Mouse (Mus musculus) kidney, embryonic 15.5 days (tissue): Measurements from ENCODE around the gene Gatad2b. TPM values are rescaled to one million over a fixed set of nuclear protein-coding genes. Genes with fewer than 3 reads are reported as not detected.

ENCODE experiments used
- ATAC-seq: fragments of 200-750 bp; cut with Nextera tagmentation; replicated peaks from 2 replicates; pipeline ENCODE4 v1.8.0; 2017; ENCODE audit warnings: moderate TSS enrichment; ENCODE audit not compliant: low FRiP score
- H3K27ac ChIP-seq: fragments of 300-500 bp; sonication (generic); 2 replicates; pipeline ENCODE4 v1.5.1; 2015; ENCODE audit warnings: mild to moderate bottlenecking, inconsistent platforms
- H3K27me3 ChIP-seq: fragments of 300-500 bp; sonication (generic); 2 replicates; pipeline ENCODE4 v1.6.1; 2015; ENCODE audit warnings: inconsistent platforms
- H3K36me3 ChIP-seq: fragments of 300-500 bp; sonication (generic); 2 replicates; pipeline ENCODE4 v1.6.1; 2015; ENCODE audit warnings: inconsistent platforms
- H3K4me1 ChIP-seq: fragments of 300-500 bp; sonication (generic); 2 replicates; pipeline ENCODE4 v1.6.1; 2015; ENCODE audit warnings: inconsistent platforms
- H3K4me2 ChIP-seq: fragments of 300-500 bp; sonication (generic); 2 replicates; pipeline ENCODE4 v1.6.1; 2015; ENCODE audit warnings: moderate library complexity, mild to moderate bottlenecking, inconsistent platforms
- H3K4me3 ChIP-seq: fragments of 300-500 bp; sonication (generic); replicated peaks from 2 replicates; pipeline ENCODE4 v1.5.1; 2015; ENCODE audit warnings: mild to moderate bottlenecking, inconsistent platforms
- H3K9ac ChIP-seq: fragments of 300-500 bp; sonication (generic); 2 replicates; pipeline ENCODE4 v1.6.1; 2015; ENCODE audit warnings: mild to moderate bottlenecking, inconsistent platforms
- H3K9me3 ChIP-seq: fragments of 300-500 bp; sonication (generic); replicated peaks from 2 replicates; pipeline ENCODE4 v1.6.1; 2016; ENCODE audit warnings: inconsistent platforms
- WGBS: fragments of 180-500 bp; shearing (Covaris S2); methylation state at CpG from one replicate; pipeline ENCODE4 v1.1.7; 2015; ENCODE audit warnings: mixed read lengths; 5-methylcytosine and 5-hydroxymethylcytosine counted together
- polyA plus RNA-seq: library from polyadenylated mRNA; unstranded; fragments of >200 nt; fragmentation: Nextera tagmentation; extraction: Ambion mirVana; gene quantifications from 2 replicates; pipeline ENCODE4 v1.2.1, GENCODE M21; 2015

Gene Gatad2b
- polyA plus RNA-seq, 1 experiment from 2014 or later = 16.2 TPM

DNA sequence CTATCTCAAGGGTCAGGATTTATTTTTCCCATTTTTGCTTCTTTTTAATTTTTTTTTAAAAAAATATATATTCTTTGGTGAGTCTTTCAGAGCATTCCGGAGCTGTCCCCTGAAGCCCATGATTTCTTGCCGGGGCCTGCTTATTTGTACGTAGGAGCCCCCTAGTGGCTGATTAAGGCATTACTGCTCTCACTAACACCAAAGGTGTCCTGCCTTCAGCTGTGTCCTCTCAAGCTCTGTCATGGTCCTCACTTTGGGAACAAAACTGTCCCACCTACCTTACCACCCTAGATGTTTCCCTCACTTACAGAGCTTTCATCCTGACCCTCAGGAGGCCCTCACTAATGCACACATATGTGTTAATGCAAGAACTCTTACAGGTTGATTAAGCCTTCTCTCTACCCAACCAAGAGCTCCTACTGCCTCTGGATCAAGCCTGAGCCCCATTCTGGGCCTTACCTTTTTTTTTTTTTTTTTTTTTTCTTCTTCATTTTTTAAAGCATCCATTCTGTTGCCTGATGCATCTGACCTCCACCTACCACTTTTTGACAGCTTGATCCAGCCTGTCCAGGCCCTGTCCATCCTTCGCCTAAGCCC is 80.6 kb downstream of the Gatad2b start:
- Histone ChIP-seq H3K4me3 (no peak overlapping the region), H3K4me1 (no peaks in the 10 kb centered on the region), H3K36me3 (no peaks in the 10 kb centered on the region), H3K9me3 (no peaks in the 10 kb centered on the region), H3K27ac (no peak overlapping the region), H3K9ac (no peak overlapping the region), H3K4me2 (no peak overlapping the region), H3K27me3 (no peaks in the 10 kb centered on the region)
- 0 out of 2 replicates have a peak, but pooled peaks have one; percentile 19 for ATAC-seq
- WGBS = 25% methylated on average over 4 of the region's 4 CpGs

DNA sequence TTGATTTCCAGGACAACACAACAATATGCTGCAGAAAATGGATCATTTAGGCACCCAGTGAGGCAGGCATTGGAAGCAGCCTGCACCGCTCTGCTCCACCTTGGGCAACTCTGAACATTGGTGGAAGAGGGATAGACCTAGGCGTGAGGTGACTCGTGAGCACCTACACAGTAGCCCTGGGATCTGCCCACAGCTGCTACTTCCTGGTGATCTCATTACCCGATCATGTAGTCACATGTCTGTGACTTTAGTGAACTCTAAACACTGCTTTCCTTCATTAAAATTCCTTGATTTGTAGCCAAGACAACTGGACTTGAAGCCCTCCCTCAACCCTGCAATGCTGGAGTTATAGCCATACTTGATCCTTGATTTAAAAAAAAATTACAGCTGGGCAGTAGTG is 81.4 kb downstream of the Gatad2b start:
- no peaks in the 10 kb centered on the region for H3K36me3 ChIP-seq
- WGBS = 66% methylated on average over 4 of the region's 4 CpGs
- no peaks in the 10 kb centered on the region for H3K4me1 ChIP-seq
- ATAC-seq = no peak
- H3K27ac ChIP-seq = no peak overlapping the region
- no peak overlapping the region for H3K4me3 ChIP-seq
- no peak overlapping the region for H3K4me2 ChIP-seq
- H3K9ac ChIP-seq = no peak overlapping the region
- H3K27me3 ChIP-seq = no peaks in the 10 kb centered on the region
- H3K9me3 ChIP-seq = no peaks in the 10 kb centered on the region

DNA sequence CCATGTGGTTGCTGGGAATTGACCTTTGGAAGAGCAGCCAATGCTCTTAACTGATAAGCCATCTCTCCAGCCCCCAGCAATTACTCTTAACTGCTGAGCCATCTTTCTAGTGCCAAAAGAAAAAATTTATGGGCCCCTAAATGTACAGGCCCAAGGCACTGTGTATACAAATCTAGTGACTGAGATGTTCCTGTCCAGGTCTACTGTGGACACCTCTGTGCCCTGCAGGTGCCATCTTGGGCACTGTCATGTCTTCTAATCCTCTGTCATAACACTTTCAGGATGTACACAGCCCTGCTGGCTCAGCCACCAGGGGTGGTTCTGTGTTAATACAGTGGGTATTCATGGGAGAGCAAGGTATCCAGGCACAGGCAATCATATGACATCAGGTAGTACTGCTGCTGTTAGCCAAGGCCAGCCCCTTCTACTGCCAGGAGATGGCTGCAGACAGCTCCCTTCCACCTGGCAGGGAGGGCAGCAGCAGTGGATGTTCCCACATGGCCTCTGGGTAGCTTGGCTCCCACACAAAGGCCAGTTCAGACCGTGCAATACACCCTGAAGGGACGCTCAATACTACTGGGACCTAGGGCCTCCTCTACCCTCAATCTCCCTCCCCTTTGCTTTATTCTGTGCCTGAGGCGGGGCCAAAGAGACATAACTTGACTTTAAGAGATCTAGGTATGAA is 82.7 kb downstream of the Gatad2b start:
- Histone ChIP-seq H3K36me3 (no peaks in the 10 kb centered on the region), H3K4me3 (no peak overlapping the region), H3K27ac (no peak overlapping the region), H3K9ac (no peak overlapping the region), H3K27me3 (no peaks in the 10 kb centered on the region), H3K4me2 (no peak overlapping the region), H3K4me1 (no peaks in the 10 kb centered on the region), H3K9me3 (no peaks in the 10 kb centered on the region)
- ATAC-seq = no peak
- WGBS = 52% methylated on average over 3 of the region's 3 CpGs

DNA sequence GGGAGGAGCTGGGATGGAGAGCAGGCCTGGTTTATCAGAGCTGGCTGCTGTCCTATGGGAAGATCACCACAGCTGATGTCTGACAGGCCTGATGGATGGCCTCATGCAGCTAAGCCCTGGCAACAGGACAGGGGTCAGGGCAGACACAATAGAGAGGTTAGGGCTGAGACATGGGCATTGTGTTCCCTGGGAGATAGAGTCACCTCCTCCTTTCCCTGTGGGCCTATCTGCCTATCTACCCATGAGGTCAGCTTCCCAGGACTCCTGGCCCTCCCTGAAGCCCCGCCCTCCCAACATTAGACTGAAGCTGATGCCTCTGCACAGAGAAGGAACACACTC is 83.2 kb downstream of the Gatad2b start:
- 88% methylated on average over 1 of the region's 1 CpGs for WGBS
- H3K4me1 ChIP-seq = no peaks in the 10 kb centered on the region
- no peak overlapping the region for H3K4me2 ChIP-seq
- H3K36me3 ChIP-seq = no peaks in the 10 kb centered on the region
- no peak overlapping the region for H3K9ac ChIP-seq
- no peaks in the 10 kb centered on the region for H3K9me3 ChIP-seq
- H3K27ac ChIP-seq = no peak overlapping the region
- H3K27me3 ChIP-seq = no peaks in the 10 kb centered on the region
- ATAC-seq = peak; percentile 35
- no peak overlapping the region for H3K4me3 ChIP-seq

DNA sequence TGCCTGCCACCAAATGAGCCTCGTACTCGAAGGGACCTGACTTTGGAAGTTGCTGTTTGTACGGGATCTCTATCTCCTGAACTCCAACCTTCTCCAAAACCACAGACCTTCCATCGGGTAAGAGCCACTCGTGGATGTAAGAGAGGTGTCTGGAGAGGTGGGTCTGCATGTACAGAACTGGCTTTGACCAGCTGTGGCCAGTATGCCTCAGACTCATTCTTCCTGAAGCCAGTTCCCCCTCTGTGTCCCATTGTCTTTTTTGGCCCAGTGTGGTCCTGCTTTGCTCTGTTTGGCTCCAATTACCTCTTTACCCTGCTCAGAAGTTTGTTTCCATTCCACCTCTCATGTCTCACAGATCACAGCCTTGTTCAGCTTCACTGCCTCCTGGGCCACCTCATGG is 85.5 kb downstream of the Gatad2b start:
- Histone ChIP-seq H3K27ac (no peak overlapping the region), H3K4me3 (no peak overlapping the region), H3K4me2 (no peak overlapping the region), H3K4me1 (no peaks in the 10 kb centered on the region), H3K9ac (no peak overlapping the region), H3K27me3 (no peaks in the 10 kb centered on the region), H3K9me3 (no peaks in the 10 kb centered on the region), H3K36me3 (no peaks in the 10 kb centered on the region)
- 72% methylated on average over 5 of the region's 5 CpGs for WGBS
- 0 out of 2 replicates have a peak, but pooled peaks have one; percentile 31 for ATAC-seq

DNA sequence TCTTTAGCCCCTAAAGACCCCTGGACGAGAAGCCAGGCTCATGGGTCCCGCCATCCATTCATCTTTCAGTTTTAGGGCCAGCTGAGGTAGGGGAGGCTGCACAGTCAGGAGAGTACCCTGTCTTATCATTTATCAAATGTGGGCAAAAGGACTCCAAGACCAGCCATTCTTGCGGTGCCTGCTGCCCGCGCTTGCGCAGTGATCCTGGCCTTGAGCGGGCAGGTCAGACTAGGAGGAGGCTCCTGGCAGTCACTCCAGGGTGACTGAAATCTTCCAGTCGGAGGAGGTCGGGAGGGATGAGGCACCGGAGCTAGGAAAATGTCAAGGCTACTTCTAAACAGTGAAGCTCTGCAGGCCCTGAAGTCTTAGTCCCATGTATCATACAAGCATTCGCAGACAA is 88.7 kb downstream of the Gatad2b start:
- Histone ChIP-seq H3K27me3 (no peaks in the 10 kb centered on the region), H3K9ac (no peak overlapping the region), H3K27ac (no peak overlapping the region), H3K4me2 (no peak overlapping the region), H3K4me3 (no peak overlapping the region), H3K4me1 (peaks cover 10% of the 10 kb centered on the region), H3K9me3 (no peaks in the 10 kb centered on the region), H3K36me3 (peaks cover 10% of the 10 kb centered on the region)
- ATAC-seq = no peak
- 64% methylated on average over 11 of the region's 11 CpGs for WGBS

DNA sequence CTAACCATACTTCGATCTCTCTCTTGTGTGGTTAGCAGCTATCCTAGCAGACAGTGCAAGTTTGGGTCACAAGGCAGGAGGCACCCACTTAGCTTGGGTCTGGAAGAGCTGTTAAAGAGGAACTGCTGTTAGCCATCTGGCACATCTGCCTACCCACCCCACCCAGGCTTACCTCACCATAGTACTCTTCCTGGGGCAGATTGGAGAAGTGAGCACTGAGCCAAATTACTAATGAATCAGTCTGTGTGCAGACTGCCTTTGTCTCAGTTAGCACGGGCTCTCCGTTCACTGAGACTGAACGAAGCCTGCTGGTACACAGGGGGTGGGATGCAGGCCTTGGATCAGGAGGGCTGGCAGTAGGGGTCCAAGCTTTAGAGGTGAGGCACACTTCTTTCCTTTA is 90.7 kb downstream of the Gatad2b start:
- Histone ChIP-seq H3K27ac (no peak overlapping the region), H3K4me1 (peaks cover 28% of the 10 kb centered on the region), H3K9ac (no peak overlapping the region), H3K9me3 (no peaks in the 10 kb centered on the region), H3K27me3 (no peaks in the 10 kb centered on the region), H3K4me3 (no peak overlapping the region), H3K4me2 (no peak overlapping the region), H3K36me3 (peaks cover 14% of the 10 kb centered on the region)
- ATAC-seq = no peak
- WGBS = 86% methylated on average over 4 of the region's 4 CpGs

DNA sequence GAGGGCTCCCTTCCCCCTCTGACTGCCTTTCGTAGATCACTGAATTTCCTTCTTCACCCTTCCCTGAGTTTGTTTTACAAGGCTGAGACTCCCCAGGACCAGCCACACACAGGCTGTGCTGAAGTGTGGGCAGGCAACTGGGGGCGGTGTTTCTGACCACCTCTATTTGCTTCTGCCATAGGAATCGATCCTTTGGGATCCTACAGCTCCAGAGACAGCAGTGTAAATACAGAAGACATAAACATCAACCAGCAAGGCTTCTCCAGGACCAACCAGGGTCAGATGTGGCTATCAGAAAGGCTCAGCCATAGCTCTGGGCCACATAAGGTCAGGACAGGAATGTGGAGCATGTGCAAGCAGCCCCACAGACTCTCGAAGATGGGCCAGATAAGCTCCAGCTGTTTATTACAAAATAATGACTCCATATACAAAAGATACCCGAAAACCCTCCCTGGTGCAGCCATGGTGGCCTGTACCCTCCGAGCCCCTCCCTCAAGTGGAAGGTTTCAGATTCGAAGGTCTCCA is 91.9 kb downstream of the Gatad2b start:
- Histone ChIP-seq H3K9ac (no peak overlapping the region), H3K27me3 (no peaks in the 10 kb centered on the region), H3K4me2 (no peak overlapping the region), H3K36me3 (peaks cover 14% of the 10 kb centered on the region), H3K4me3 (no peak overlapping the region), H3K9me3 (no peaks in the 10 kb centered on the region), H3K27ac (peak overlapping the region; percentile 7; the same call in 1 of the 2 replicates), H3K4me1 (peaks cover 38% of the 10 kb centered on the region)
- ATAC-seq = no peak
- WGBS = 63% methylated on average over 7 of the region's 7 CpGs

DNA sequence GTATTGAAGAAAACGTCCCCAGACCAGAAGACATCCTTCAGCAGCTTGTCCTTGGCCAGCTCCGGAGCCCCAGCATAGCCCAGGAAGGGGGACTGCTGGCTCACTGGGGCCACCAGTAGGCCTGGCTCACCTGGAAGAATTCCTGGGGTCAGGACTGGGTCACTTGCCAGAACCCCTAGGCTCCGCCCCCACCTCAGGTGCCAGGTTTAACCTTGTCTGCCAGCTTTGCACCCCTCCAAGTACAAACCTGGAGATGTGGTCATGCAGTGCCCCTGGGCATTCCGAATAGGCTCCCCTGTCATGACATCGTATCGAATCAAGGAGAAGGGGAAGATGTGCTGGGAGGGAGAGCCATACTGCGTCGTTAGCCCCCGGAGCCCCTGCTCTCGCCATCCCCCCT is 93.8 kb downstream of the Gatad2b start:
- H3K4me2 ChIP-seq = no peak overlapping the region
- 93% methylated on average over 10 of the region's 10 CpGs for WGBS
- peaks cover 27% of the 10 kb centered on the region for H3K36me3 ChIP-seq
- H3K27me3 ChIP-seq = no peaks in the 10 kb centered on the region
- H3K4me1 ChIP-seq = peaks cover 52% of the 10 kb centered on the region
- H3K27ac ChIP-seq = no peak overlapping the region
- H3K9me3 ChIP-seq = no peaks in the 10 kb centered on the region
- no peak for ATAC-seq
- no peak overlapping the region for H3K4me3 ChIP-seq
- no peak overlapping the region for H3K9ac ChIP-seq

DNA sequence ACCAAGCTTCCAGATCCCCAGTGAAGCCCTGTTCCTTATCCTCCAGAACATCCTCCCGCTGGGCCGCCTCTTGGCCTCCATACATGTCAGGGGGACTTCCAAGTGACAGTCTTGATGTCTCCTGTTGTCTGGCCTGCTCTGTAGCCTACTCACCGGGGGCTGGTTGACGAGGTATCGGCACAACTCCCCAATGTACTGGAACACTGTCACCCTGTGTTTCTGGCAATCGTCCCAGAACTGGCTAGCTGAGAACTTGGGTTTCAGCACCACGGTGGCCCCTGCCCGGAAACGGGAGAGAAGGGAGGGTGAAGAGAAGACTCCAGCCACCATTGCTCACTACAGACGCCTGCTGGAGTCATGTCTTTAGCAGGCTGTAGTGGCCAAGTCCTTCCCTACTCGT is 94.5 kb downstream of the Gatad2b start:
- no peaks in the 10 kb centered on the region for H3K9me3 ChIP-seq
- 67% methylated on average over 11 of the region's 11 CpGs for WGBS
- no peak overlapping the region for H3K9ac ChIP-seq
- H3K4me2 ChIP-seq = peak overlapping the region; percentile 92; the same call in 1 of the 2 replicates
- H3K4me3 ChIP-seq = no peak overlapping the region
- H3K4me1 ChIP-seq = peaks cover 52% of the 10 kb centered on the region
- ATAC-seq = no peak
- no peaks in the 10 kb centered on the region for H3K27me3 ChIP-seq
- peaks cover 33% of the 10 kb centered on the region for H3K36me3 ChIP-seq
- no peak overlapping the region for H3K27ac ChIP-seq

DNA sequence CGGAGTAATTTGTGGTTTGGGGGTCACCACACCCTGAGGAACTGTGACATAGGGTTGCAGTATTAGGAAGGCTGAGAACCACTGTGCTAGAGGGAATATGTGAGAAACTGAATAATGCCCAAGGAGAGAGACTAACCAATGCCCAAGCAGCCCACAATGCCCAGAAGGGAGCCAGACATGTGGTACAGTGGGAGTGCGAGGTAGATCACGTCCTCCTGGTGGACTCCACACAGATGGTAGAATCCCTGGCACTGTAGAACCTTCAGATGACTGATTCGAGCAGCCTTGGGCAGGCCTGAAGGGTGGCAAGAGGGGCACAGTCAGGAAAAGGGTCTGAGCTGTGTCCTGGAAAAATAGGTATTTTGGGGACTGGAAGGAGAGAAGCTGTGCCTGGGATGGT is 95.2 kb downstream of the Gatad2b start:
- ATAC-seq = no peak
- 77% methylated on average over 4 of the region's 4 CpGs for WGBS
- no peak overlapping the region for H3K9ac ChIP-seq

DNA sequence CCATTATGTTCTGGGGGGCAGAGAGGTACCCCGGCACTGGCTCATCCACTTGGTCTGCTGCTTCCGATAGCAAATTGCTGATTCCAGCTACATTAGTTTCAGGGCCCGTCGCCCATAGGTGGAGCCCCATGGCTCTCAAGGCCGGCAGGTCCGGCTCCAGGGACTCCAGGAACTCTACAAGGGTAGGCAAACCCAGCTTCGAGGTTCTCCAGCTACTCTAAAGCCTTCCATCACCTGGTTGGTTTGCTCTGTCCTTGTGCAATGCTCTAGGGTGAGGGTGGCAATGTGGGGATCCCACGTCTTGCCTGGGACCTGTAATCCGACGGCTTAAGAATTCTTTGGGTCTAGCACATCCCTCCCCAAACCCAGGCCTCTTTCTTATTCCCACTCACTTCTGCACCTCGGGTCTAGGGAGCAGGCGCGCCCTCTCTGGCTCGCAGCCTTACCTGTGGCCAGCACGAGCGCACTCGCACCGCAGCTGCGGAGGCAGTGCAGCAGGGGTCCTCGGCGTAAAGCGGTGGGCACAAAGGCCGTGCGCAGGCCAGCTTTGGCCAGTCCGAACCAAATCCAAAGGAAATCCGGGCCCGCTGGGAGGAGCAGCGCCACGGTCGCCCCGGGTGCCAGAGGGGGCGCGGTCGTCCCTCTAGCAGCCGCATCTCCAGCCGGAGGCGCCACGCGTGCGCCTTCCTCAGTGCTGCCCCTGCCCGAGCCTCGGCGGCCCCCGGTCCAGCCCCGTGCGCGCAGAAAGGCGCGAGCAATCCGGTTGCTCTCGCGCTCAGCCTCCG is 95.9 kb downstream of the Gatad2b start:
- Histone ChIP-seq H3K36me3 (peaks cover 48% of the 10 kb centered on the region), H3K9me3 (no peaks in the 10 kb centered on the region), H3K27me3 (no peaks in the 10 kb centered on the region), H3K9ac (peak overlapping the region; percentile 63), H3K4me3 (peak overlapping the region; percentile 60), H3K4me1 (peaks cover 52% of the 10 kb centered on the region), H3K27ac (peak overlapping the region; percentile 90), H3K4me2 (peak overlapping the region; percentile 92)
- WGBS = 3% methylated on average over 53 of the region's 53 CpGs
- peak; percentile 73 for ATAC-seq

More for the DNA sequence above, 95.2 kb downstream of the Gatad2b start:
- Histone ChIP-seq H3K4me3 (peak overlapping the region; percentile 60; the same call in 1 of the 2 replicates), H3K4me2 (peak overlapping the region; percentile 92), H3K27me3 (no peaks in the 10 kb centered on the region), H3K36me3 (peaks cover 41% of the 10 kb centered on the region), H3K4me1 (peaks cover 52% of the 10 kb centered on the region), H3K9me3 (no peaks in the 10 kb centered on the region), H3K27ac (no peak overlapping the region)
